Mouse (Mus musculus) cerebellum, adult 2 months (tissue): ENCODE results near the gene Gpr19.

Experiments used
- CTCF ChIP-seq: fragments of 200-500 bp; IDR thresholded peaks from 2 replicates; pipeline ENCODE4 v1.5.1; 2011; ENCODE audit warnings: low read depth, mild to moderate bottlenecking, control low read depth, low read length, moderate library complexity, borderline replicate concordance; ENCODE audit not compliant: insufficient read depth
- POLR2A ChIP-seq: fragments of 200-500 bp; IDR thresholded peaks from 2 replicates; pipeline ENCODE4 v1.6.1; 2011; ENCODE audit warnings: low read length, control low read depth, borderline replicate concordance; ENCODE audit not compliant: insufficient read depth

GRCm38 (mm10) chr6:134822844-134823243 is 75.5 kb downstream of the Gpr19 start:
- TF ChIP-seq POLR2A (no peak), CTCF (peak; percentile 52; the same call in 1 of the 2 replicates)
